Mouse (Mus musculus): Measurements from ENCODE around the gene Fubp3.
"Not testable (repeated sequence)": the region's sequence is repeated elsewhere in the genome, so short reads cannot be mapped to it uniquely, and the experiment has no call there.

Gene Fubp3

GRCm38 (mm10) chr2:31572051-31572914, at the start of gene Fubp3:
Gene Fubp3, plus strand, starts transcription at chr2:31572651.
- DNase-seq = peak; percentile 48 to 51

- no peak for DNase-seq
Observed at GRCm38 (mm10) chr2:31524641-31525040, 47.8 kb upstream of the Fubp3 start.

GRCm38 (mm10) chr2:31525778-31526177, 46.7 kb upstream of the Fubp3 start:
- DNase-seq = no peak

- DNase-seq = no peak
Observed at GRCm38 (mm10) chr2:31530201-31530600, 42.2 kb upstream of the Fubp3 start.

GRCm38 (mm10) chr2:31537054-31537453, 35.4 kb upstream of the Fubp3 start:
- no peak for DNase-seq

GRCm38 (mm10) chr2:31538745-31539144, 33.7 kb upstream of the Fubp3 start:
- DNase-seq = no peak

- DNase-seq = no peak
Observed at GRCm38 (mm10) chr2:31541581-31541980, 30.9 kb upstream of the Fubp3 start.

- no peak for DNase-seq
Observed at GRCm38 (mm10) chr2:31547726-31548125, 24.7 kb upstream of the Fubp3 start.

- peak in 1 of 2 experiments; percentile 3 for DNase-seq
Observed at GRCm38 (mm10) chr2:31550503-31550902, 21.9 kb upstream of the Fubp3 start.

- DNase-seq = not testable (repeated sequence)
Observed at GRCm38 (mm10) chr2:31551351-31551750, 21.1 kb upstream of the Fubp3 start.

GRCm38 (mm10) chr2:31551971-31552370, 20.5 kb upstream of the Fubp3 start:
- DNase-seq = no peak

GRCm38 (mm10) chr2:31554619-31555018, 17.8 kb upstream of the Fubp3 start:
- no peak for DNase-seq

GRCm38 (mm10) chr2:31572915-31573635, 624 bp downstream of the Fubp3 start:
- no peak for DNase-seq

- DNase-seq = no peak
Observed at GRCm38 (mm10) chr2:31581617-31582016, 9.2 kb downstream of the Fubp3 start.

- DNase-seq = no peak
Observed at GRCm38 (mm10) chr2:31591799-31592484, 19.5 kb downstream of the Fubp3 start.

- DNase-seq = no peak
Observed at GRCm38 (mm10) chr2:31607555-31607954, 35.1 kb downstream of the Fubp3 start.

GRCm38 (mm10) chr2:31609859-31610261, 37.4 kb downstream of the Fubp3 start:
- DNase-seq = no peak

GRCm38 (mm10) chr2:31610922-31611321, 38.5 kb downstream of the Fubp3 start:
- DNase-seq = no peak

GRCm38 (mm10) chr2:31611400-31611799, 38.9 kb downstream of the Fubp3 start:
- no peak for DNase-seq

- DNase-seq = no peak
Observed at GRCm38 (mm10) chr2:31612627-31613026, 40.2 kb downstream of the Fubp3 start.

- DNase-seq = no peak
Observed at GRCm38 (mm10) chr2:31613781-31614180, 41.3 kb downstream of the Fubp3 start.

GRCm38 (mm10) chr2:31618484-31619161, 46.2 kb downstream of the Fubp3 start:
- DNase-seq = no peak

GRCm38 (mm10) chr2:31619208-31619607, 46.8 kb downstream of the Fubp3 start:
- DNase-seq = no peak
